Mouse (Mus musculus) heart, embryonic 10.5 days (tissue): ENCODE measurements around the gene Litaf. TPM values are rescaled to one million over a fixed set of nuclear protein-coding genes. Genes with fewer than 3 reads are reported as not detected.
A peak's percentile ranks its signal among the peaks of the same experiment; 100 is the strongest.

Experiments used
- DNase-seq: peaks from one replicate; pipeline ENCODE4 v3.0.0-alpha.2; 2017; ENCODE audit warnings: low spot score
- H3K27ac ChIP-seq: fragments of 300-500 bp; sonication (generic); 2 replicates; pipeline ENCODE4 v1.5.1; 2016; ENCODE audit warnings: mild to moderate bottlenecking
- H3K27me3 ChIP-seq: fragments of 300-500 bp; sonication (generic); 2 replicates; pipeline ENCODE4 v1.6.1; 2016; ENCODE audit warnings: mild to moderate bottlenecking; ENCODE audit not compliant: poor library complexity, insufficient read depth, severe bottlenecking
- H3K36me3 ChIP-seq: fragments of 300-500 bp; sonication (generic); 2 replicates; pipeline ENCODE4 v1.6.1; 2016; ENCODE audit warnings: mild to moderate bottlenecking, moderate library complexity
- H3K4me1 ChIP-seq: fragments of 300-500 bp; sonication (generic); 2 replicates; pipeline ENCODE4 v1.6.1; 2016; ENCODE audit warnings: mild to moderate bottlenecking
- H3K4me3 ChIP-seq: fragments of 300-500 bp; sonication (generic); 2 replicates; pipeline ENCODE4 v1.5.1; 2016; ENCODE audit warnings: mild to moderate bottlenecking, moderate library complexity
- H3K9me3 ChIP-seq: fragments of 300-500 bp; sonication (generic); 2 replicates; pipeline ENCODE4 v1.6.1; 2016; ENCODE audit warnings: mild to moderate bottlenecking, moderate library complexity
- WGBS: fragments of 180-500 bp; shearing (Covaris S2); methylation state at CpG from one replicate; pipeline ENCODE4 v1.1.7; 2016; 5-methylcytosine and 5-hydroxymethylcytosine counted together
- polyA plus RNA-seq: library from polyadenylated mRNA; unstranded; fragments of >200 nt; fragmentation: Nextera tagmentation; extraction: Ambion mirVana; gene quantifications from 2 replicates; pipeline ENCODE4 v1.2.1, GENCODE M21; 2016

Litaf gene
- polyA plus RNA-seq, 1 experiment from 2014 or later: 68.7 TPM

DNA sequence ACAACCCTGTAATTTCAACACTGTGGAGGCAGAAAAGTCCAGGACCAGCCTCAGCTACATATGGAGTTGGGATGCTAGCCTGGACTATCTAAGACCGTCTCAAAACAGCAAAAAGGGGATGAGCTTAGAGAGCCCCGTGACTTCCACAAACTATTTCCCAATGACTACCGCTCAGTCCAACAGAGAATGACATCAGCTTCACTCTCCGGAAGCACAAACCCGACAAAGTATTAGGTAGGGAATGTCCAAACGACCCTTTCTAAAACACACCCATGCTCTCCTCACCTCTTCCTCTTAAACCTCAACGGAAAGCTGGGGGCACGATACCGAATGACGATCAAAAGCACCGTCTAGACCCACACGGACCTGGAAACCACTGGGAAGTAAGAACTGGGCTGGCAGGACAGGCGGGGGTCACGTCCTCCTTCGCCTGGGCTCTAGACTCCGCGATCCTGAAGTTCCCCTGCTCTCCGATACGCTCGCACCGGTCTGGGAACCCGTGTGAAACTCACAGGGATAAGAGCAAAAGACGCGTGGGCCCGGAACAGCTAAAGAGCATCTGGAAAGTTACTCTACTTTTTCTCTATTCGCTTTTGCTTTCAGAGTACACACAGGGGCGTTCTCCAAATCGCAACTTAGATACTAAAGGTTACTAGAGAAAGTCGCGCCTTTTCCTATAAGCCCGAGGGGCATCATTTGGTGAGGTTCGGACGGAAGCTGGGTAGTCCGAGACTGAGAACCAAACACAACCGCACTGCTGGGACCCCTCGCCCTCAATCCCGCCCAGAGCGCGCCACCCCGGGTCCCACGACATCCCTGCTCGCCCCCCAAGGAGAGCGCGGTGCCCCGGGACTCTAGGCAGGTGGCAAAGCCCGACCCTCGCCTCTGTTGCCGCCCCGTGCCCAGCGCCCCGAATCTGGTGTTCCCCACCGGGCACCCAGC lies 73.6 kb downstream of the Litaf start:
- no peaks in the 10 kb centered on the region for H3K9me3 ChIP-seq
- H3K27me3 ChIP-seq: no peaks in the 10 kb centered on the region
- peaks cover 12% of the 10 kb centered on the region; the same call in 1 of the 2 replicates for H3K4me1 ChIP-seq
- no peak for DNase-seq
- peak overlapping the region; percentile 91 for H3K27ac ChIP-seq
- H3K4me3 ChIP-seq: peak overlapping the region; percentile 76
- peaks cover 18% of the 10 kb centered on the region for H3K36me3 ChIP-seq
- WGBS: under 1% methylated on average over 52 of the region's 52 CpGs

DNA sequence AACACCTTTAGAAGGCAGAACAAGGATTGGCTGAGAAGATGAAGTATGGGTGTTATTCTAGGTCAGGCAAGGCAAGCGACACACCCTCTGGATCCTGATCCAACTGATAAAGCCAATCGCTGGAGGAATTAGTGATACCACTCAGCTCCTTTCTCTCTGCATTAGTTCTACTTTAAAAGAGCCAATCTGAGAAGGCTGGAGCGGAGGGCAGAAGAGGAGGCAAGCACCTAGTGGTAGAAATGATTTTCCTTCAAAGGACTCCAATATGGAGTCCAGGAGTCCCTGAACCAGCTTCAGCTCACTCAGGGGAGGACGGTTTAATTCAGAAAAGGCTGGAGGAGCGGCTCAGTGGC lies 74.2 kb downstream of the Litaf start:
- H3K27me3 ChIP-seq: no peaks in the 10 kb centered on the region
- WGBS: 55% methylated on average over 5 of the region's 5 CpGs
- peaks cover 18% of the 10 kb centered on the region for H3K36me3 ChIP-seq
- DNase-seq: no peak
- H3K27ac ChIP-seq: peak overlapping the region; percentile 91; the same call in 1 of the 2 replicates
- H3K4me3 ChIP-seq: peak overlapping the region; percentile 76
- H3K4me1 ChIP-seq: peaks cover 12% of the 10 kb centered on the region; the same call in 1 of the 2 replicates
- no peaks in the 10 kb centered on the region for H3K9me3 ChIP-seq

DNA sequence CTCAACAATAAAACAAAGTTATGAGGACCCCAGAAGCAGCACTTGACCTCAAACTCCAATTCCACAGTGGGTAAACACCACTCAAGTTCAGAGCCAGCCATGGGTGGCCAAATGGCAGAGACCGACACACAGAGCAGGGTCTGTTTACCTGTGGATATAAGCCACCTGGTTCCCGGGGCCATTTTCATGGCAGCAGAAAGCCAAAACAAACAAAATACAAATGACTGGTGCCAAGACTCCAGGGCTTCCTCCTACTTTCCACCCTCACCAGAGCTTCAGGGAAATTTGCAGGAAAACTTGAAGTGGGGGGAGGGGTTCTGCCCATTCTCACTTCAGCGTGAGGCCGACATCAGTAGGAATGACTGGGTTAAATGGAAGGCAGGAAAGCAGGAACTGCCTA lies 75.2 kb downstream of the Litaf start:
- Histone ChIP-seq H3K4me3 (no peak overlapping the region), H3K27me3 (no peaks in the 10 kb centered on the region), H3K36me3 (peaks cover 18% of the 10 kb centered on the region), H3K4me1 (peaks cover 12% of the 10 kb centered on the region; the same call in 1 of the 2 replicates), H3K9me3 (no peaks in the 10 kb centered on the region), H3K27ac (no peak overlapping the region)
- 68% methylated on average over 4 of the region's 4 CpGs for WGBS
- no peak for DNase-seq

DNA sequence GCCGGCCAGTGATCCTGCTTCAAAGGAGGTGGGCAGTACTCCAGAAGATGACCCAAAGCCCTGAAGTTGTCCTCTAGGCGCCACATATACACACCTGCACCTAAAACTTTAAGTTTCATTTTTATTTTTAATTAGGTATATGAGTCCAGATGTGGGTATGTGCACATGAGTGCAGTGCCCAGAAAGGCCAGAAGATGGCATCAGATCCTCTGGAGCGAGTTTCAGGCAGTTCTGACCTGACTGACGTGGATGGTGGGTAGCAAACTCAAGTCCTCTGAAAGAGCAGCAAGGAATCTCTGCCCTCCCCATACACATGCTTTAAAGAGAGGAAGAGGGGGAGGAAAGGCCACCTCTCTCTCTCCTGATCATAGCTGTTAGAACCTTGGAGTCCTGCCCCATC lies 76.1 kb downstream of the Litaf start:
- peaks cover 18% of the 10 kb centered on the region for H3K36me3 ChIP-seq
- WGBS: 84% methylated on average over 4 of the region's 4 CpGs

DNA sequence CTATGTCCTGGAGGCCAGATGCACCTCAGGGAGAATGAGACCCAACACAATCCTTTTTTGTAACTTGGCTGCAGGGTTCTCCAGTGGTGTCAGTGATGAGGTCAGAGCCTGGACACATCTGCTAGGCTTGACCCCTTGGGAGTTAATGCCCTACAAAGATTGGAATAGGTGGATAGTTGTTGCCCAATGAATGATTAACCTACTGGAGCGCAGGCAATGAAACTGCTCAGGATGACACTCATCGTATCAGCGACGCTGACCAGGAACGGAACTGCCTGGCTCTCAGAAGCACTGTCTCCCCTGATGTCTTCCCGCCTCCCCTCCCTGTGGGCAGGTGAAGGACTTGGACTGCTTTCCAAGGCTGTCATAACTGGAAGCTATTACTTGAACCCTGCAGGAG lies 76.6 kb downstream of the Litaf start:
- no peaks in the 10 kb centered on the region for H3K27me3 ChIP-seq
- 90% methylated on average over 6 of the region's 6 CpGs for whole genome bisulfite sequencing
- peaks cover 20% of the 10 kb centered on the region; the same call in 1 of the 2 replicates for H3K4me1 ChIP-seq

More for the DNA sequence above, 76.1 kb downstream of the Litaf start:
- no peak for DNase-seq
- peaks cover 17% of the 10 kb centered on the region; the same call in 1 of the 2 replicates for H3K4me1 ChIP-seq
- no peaks in the 10 kb centered on the region for H3K9me3 ChIP-seq
- no peak overlapping the region for H3K4me3 ChIP-seq
- H3K27me3 ChIP-seq: no peaks in the 10 kb centered on the region
- no peak overlapping the region for H3K27ac ChIP-seq

DNA sequence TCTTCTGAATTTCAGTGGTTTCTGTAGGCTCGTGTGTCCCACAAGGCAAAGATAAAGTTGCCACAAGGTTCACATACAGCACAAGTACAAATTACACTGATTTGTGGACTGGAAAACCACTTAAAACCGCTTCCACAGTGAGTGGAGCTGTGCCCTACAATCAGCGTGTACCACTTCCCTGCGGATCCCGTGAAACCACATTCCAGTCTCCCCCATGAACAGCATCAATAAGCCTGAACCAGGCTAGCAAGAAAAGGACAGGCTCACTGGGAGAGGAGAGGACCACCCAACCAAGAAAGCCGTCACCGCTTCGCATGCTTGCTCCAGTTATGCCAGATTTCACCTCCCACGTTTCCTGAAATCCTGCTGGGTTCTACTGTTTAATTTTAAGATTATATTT lies 77.7 kb downstream of the Litaf start:
- no peaks in the 10 kb centered on the region for H3K9me3 ChIP-seq
- H3K4me1 ChIP-seq: peaks cover 21% of the 10 kb centered on the region; the same call in 1 of the 2 replicates
- no peak for DNase-seq
- H3K27me3 ChIP-seq: no peaks in the 10 kb centered on the region
- H3K36me3 ChIP-seq: peaks cover 18% of the 10 kb centered on the region
- WGBS: 71% methylated on average over 9 of the region's 9 CpGs
- no peak overlapping the region for H3K4me3 ChIP-seq
- no peak overlapping the region for H3K27ac ChIP-seq

More for the DNA sequence above, 76.6 kb downstream of the Litaf start:
- Histone ChIP-seq H3K27ac (no peak overlapping the region), H3K36me3 (peaks cover 18% of the 10 kb centered on the region), H3K4me3 (no peak overlapping the region), H3K9me3 (no peaks in the 10 kb centered on the region)
- DNase-seq: no peak

DNA sequence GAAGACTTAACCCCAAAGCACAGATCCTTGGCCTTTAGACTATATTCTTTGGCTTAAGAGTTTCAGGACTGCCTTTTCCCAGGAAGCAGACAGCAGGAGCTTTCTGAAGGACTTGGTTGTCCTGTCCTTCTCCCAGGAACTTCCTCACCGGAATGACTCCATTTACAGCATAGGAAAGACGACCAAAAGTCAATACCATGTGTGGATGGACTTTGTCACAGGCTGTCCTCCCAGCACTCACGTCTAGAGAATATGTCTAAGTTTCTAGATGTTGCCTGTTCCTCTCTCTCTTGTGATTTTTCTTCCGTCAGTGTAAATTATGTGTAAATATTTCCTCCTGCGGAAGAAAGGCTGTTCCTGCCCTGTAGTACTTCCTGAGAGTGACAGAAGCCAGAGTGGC lies 81.4 kb downstream of the Litaf start:
- 60% methylated on average over 5 of the region's 5 CpGs for WGBS
- Histone ChIP-seq H3K36me3 (peaks cover 5% of the 10 kb centered on the region), H3K27me3 (no peaks in the 10 kb centered on the region), H3K4me1 (peaks cover 28% of the 10 kb centered on the region), H3K9me3 (no peaks in the 10 kb centered on the region), H3K27ac (no peak overlapping the region), H3K4me3 (no peak overlapping the region)
- no peak for DNase-seq

DNA sequence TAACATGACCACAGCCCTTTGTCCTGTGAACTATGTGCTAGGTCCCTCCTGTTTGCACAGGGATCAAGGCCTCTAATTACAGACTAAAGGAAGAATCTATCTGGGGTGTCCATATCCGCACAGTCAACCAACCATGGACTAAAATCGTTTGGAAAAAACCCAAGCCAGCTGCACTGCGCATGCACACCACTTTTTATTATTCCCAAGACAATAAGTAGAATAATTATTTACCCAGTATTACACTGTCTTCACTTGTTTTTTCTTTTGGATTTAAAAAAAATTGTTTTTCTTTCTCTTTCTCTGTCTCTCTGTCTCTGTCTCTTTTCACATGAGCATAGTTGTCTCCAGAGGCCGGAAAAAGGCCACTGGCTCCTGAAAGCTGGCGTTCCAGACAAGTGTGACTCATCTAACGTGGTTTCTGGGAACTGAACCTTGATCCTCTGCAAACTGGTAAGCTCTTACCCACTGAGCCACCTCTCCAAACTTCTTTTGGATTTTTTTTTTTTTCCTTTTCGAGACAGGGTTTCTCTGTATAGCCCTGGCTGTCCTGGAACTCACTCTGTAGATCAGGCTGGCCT lies 84.4 kb downstream of the Litaf start:
- Histone ChIP-seq H3K36me3 (no peaks in the 10 kb centered on the region), H3K9me3 (no peaks in the 10 kb centered on the region), H3K4me3 (no peak overlapping the region), H3K27ac (no peak overlapping the region), H3K4me1 (peaks cover 36% of the 10 kb centered on the region), H3K27me3 (no peaks in the 10 kb centered on the region)
- no peak for DNase-seq
- 75% methylated on average over 7 of the region's 7 CpGs for WGBS

DNA sequence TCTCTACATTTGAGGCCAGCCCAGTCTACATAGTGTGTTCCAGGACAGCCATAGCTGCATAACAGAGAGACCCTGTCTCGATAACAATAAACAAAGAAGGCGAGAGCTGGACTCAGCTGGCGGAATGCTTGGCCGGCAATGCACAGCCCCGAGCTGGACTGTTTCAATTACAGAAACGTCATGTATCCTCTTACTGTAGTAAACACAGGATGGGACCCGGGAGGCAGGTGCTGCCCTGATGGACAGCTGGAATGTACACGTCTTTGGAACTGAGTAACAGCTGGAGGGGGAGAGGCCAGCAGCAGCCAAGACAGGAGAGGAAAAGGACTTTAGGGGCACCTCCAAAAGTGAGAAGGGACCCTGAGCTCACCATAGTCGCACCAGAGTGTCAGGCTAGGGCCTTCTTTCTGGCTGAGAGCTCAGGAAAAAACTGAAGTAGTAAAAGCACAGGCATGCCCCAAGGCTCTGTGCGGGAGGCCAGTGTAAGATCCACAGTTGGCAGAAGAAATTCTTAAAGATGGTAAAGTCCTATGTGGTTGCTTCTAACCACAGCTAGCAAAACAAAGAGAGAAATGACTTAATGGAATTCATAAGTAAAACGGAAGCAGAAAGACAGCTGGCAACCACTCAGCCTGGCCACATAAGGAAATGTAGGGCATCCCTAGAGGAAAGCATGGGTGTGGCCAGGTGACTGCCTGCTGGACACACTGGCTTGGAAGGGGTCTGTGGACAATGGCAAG lies 86.7 kb downstream of the Litaf start:
- DNase-seq: no peak
- no peak overlapping the region for H3K4me3 ChIP-seq
- H3K9me3 ChIP-seq: no peaks in the 10 kb centered on the region
- WGBS: 74% methylated on average over 11 of the region's 11 CpGs
- no peaks in the 10 kb centered on the region for H3K27me3 ChIP-seq
- H3K4me1 ChIP-seq: peaks cover 39% of the 10 kb centered on the region
- no peaks in the 10 kb centered on the region for H3K36me3 ChIP-seq
- peak overlapping the region; percentile 19; the same call in 1 of the 2 replicates for H3K27ac ChIP-seq

DNA sequence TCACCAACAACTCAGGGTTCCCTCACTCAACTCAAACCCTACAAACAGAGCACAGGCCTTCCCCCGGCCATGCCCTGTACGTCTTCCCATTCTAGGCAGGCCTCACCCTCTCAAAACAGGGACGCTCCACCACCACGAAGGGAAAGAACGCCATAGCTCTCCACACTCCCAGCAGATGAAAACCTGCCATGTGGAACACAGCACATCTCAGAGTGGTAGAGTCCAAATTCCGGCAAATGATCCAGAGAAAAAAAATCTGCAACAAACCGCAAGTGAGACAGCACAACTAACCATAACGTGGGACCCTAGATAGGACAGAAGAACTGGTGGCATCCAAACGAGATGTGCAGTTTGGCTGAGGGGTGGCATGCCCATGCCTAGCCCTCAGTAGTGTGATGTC lies 88.1 kb downstream of the Litaf start:
- no peak overlapping the region for H3K4me3 ChIP-seq

DNA sequence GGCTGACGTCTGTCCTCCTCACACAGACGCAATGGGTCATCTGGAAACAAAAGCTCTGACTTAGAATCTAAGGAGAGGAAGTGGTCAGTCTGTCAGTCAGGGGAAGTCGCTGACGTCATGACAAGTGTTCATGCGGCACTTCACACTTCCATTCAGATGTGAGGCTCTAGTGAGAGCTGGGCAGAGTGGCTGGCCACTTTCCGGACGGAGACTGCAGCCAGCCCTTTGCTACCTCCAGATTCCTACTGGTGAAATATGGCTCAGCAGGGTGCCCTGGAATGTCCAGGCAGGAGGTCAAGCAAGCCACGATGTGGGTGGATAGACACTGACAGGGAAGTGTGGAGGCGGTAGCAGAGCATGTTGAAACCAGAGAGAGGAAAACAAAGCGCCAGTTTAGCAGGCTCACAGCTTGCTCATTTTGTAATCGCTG lies 89.7 kb downstream of the Litaf start:
- peaks cover 40% of the 10 kb centered on the region for H3K4me1 ChIP-seq
- H3K27ac ChIP-seq: peak overlapping the region; percentile 31; the same call in 1 of the 2 replicates
- 41% methylated on average over 11 of the region's 11 CpGs for WGBS
- no peaks in the 10 kb centered on the region for H3K36me3 ChIP-seq
- DNase-seq: no peak
- no peaks in the 10 kb centered on the region for H3K27me3 ChIP-seq
- no peak overlapping the region for H3K4me3 ChIP-seq
- H3K9me3 ChIP-seq: no peaks in the 10 kb centered on the region

More for the DNA sequence above, 88.1 kb downstream of the Litaf start:
- DNase-seq: no peak
- peaks cover 44% of the 10 kb centered on the region for H3K4me1 ChIP-seq
- H3K9me3 ChIP-seq: no peaks in the 10 kb centered on the region
- H3K27me3 ChIP-seq: no peaks in the 10 kb centered on the region
- no peaks in the 10 kb centered on the region for H3K36me3 ChIP-seq
- WGBS: 84% methylated on average over 9 of the region's 9 CpGs
- H3K27ac ChIP-seq: no peak overlapping the region

DNA sequence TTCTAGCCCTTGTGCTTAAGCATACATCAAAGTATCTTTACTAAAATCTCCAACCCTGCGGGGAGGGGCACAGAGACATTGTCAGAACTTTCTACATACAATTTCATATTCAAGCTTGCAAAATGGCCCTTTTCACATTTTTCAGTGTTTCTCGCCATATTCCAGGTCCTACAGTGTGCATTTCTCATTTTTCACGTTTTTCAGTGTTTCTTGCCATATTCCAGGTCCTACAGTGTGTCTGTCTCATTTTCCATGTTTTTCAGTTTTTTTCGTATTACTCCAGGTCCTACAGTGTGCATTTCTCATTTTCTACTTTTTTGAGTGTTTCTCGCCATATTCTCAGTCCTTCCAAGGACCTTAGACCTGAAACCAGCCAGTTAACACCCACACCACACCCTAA lies 91.0 kb downstream of the Litaf start:
- peaks cover 33% of the 10 kb centered on the region for H3K4me1 ChIP-seq

More for the DNA sequence above, 91.0 kb downstream of the Litaf start:
- no peak overlapping the region for H3K4me3 ChIP-seq
- H3K9me3 ChIP-seq: no peaks in the 10 kb centered on the region
- DNase-seq: no peak
- H3K27me3 ChIP-seq: no peaks in the 10 kb centered on the region
- no peak overlapping the region for H3K27ac ChIP-seq
- WGBS: 65% methylated on average over 5 of the region's 5 CpGs
- H3K36me3 ChIP-seq: no peaks in the 10 kb centered on the region
